In the genomic region with DNA sequence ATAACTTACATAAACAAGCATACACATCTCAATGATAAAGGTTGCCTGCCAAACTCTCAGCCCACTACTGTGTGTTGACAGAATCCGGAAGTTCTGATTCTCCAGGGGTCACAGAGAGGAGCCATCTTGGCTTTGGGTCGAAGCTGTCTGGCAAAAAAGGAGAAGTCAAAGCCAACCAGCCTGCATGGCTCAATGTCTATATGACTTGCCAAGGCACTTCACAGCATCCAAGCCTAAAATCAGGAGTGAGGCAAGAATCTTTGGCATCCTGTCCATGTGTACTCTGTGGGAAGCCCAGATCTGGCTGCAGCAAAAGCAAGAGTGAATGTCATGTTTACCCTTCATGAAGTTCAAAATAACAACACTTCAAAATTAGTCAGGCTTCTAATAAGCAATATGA, we compare ENCODE assay signal across 16 mouse cellular contexts.
A peak's percentile ranks its signal among the peaks of the same experiment; 100 is the strongest.
DNase-seq lines count a peak whose midpoint lies in the region; ATAC-seq and TF ChIP-seq lines count a peak whose summit lies in the region.
"Had no signal": no experiment of that assay in that cellular context is flagged by ENCODE, and none has a peak within 500 bp of the region (broad histone marks: within the 10 kb centered on the region; RNA-seq: fewer than 3 reads in every experiment).

No protein-coding gene starts in this region.

- no peak overlapping the region for H3K4me3 ChIP-seq in hindbrain, postnatal 0 days (ENCODE audit: low read length)
- no peak overlapping the region for H3K4me3 ChIP-seq in hindbrain, embryonic 16.5 days (ENCODE audit: low read length)
- H3K4me3 ChIP-seq: gastrocnemius, adult 2 months; liver, embryonic 13.5 days; midbrain, embryonic 12.5 days; neural tube, embryonic 12.5 days had no signal

- H3K27me3 ChIP-seq in hindbrain, postnatal 0 days (ENCODE audit: insufficient read depth, low read length), result no peaks in the 10 kb centered on the region
- H3K27me3 ChIP-seq in hindbrain, embryonic 16.5 days (replicated peaks; ENCODE audit: control insufficient read depth, insufficient read depth, low read length), result no peaks in the 10 kb centered on the region
- H3K27me3 ChIP-seq: liver, embryonic 13.5 days; midbrain, embryonic 12.5 days; neural tube, embryonic 12.5 days; Patski had no signal

- no peak for TF ChIP-seq CTCF in hindbrain, postnatal 0 days (IDR thresholded peaks at IDR 0.05; ENCODE audit: low read depth)

- peak; percentile 35; the same call in 1 of the 2 replicates for ATAC-seq in hindbrain, postnatal 0 days
- no peak for ATAC-seq in hindbrain, embryonic 16.5 days
- ATAC-seq in frontal cortex, adult (ENCODE audit: low TSS enrichment), result no peak
- ATAC-seq: intestine, postnatal 0 days; Patski had no signal

- H3K27ac ChIP-seq in hindbrain, postnatal 0 days, result no peak overlapping the region
- no peak overlapping the region for H3K27ac ChIP-seq in hindbrain, embryonic 16.5 days (ENCODE audit: low read depth, low read length)
- H3K27ac ChIP-seq: gastrocnemius, adult 2 months; liver, embryonic 13.5 days; midbrain, embryonic 12.5 days; neural tube, embryonic 12.5 days had no signal

- no peaks in the 10 kb centered on the region for H3K36me3 ChIP-seq in hindbrain, postnatal 0 days (ENCODE audit: insufficient read depth, low read length)
- no peaks in the 10 kb centered on the region for H3K36me3 ChIP-seq in hindbrain, embryonic 16.5 days (ENCODE audit: control insufficient read depth, insufficient read depth, low read length)
- H3K36me3 ChIP-seq: liver, embryonic 13.5 days; midbrain, embryonic 12.5 days; neural tube, embryonic 12.5 days had no signal

- WGBS in hindbrain, postnatal 0 days, result 58% methylated on average over 2 of the region's 2 CpGs
- WGBS in hindbrain, embryonic 16.5 days, result 72% methylated on average over 2 of the region's 2 CpGs

- no peak overlapping the region for H3K9ac ChIP-seq in hindbrain, postnatal 0 days (replicated peaks; ENCODE audit: low read length)
- H3K9ac ChIP-seq in hindbrain, embryonic 16.5 days (ENCODE audit: low read depth, low read length), result no peak overlapping the region
- H3K9ac ChIP-seq: liver, embryonic 13.5 days; midbrain, embryonic 12.5 days; neural tube, embryonic 12.5 days had no signal

- peak; percentile 44 for DNase-seq in hindbrain, postnatal 0 days (ENCODE audit: low spot score)
- peak; percentile 42 for DNase-seq in cerebellum, adult 11-12 months
- peak; percentile 44 to 58 for DNase-seq in cerebellum, postnatal 25 days
- peak; percentile 45 for DNase-seq in lung, postnatal 10 days
- no peak for DNase-seq in spleen, adult 18-20 months
- DNase-seq in left cerebral cortex, adult 8-10 months (ENCODE audit: low spot score in 2 of 2), result no peak
- DNase-seq: adrenal gland, postnatal 25 days; gastrocnemius, adult 2 months; liver, embryonic 13.5 days; right cerebral cortex, adult 18-20 months had no signal

- no peaks in the 10 kb centered on the region for H3K9me3 ChIP-seq in hindbrain, postnatal 0 days (ENCODE audit: low read length)
- H3K9me3 ChIP-seq in hindbrain, embryonic 16.5 days (ENCODE audit: control insufficient read depth, low read length), result no peaks in the 10 kb centered on the region
- H3K9me3 ChIP-seq: liver, embryonic 13.5 days; midbrain, embryonic 12.5 days; neural tube, embryonic 12.5 days had no signal

- H3K4me2 ChIP-seq in hindbrain, postnatal 0 days (ENCODE audit: low read depth, low read length), result no peak overlapping the region
- no peak overlapping the region for H3K4me2 ChIP-seq in hindbrain, embryonic 16.5 days (ENCODE audit: low read length)
- H3K4me2 ChIP-seq: liver, embryonic 13.5 days; midbrain, embryonic 12.5 days; neural tube, embryonic 12.5 days had no signal

- H3K4me1 ChIP-seq in hindbrain, postnatal 0 days (ENCODE audit: insufficient read depth, low read length), result no peaks in the 10 kb centered on the region
- H3K4me1 ChIP-seq in hindbrain, embryonic 16.5 days (ENCODE audit: control insufficient read depth, insufficient read depth, low read depth, low read length), result no peaks in the 10 kb centered on the region
- H3K4me1 ChIP-seq: liver, embryonic 13.5 days; midbrain, embryonic 12.5 days; neural tube, embryonic 12.5 days had no signal

Comparison
In these comparisons a context has a peak if more than half of its experiments do, and no peak if none do; other contexts are left out.
1. DNase-seq: peak in hindbrain, postnatal 0 days (single experiment), cerebellum, adult 11-12 months (single experiment), cerebellum, postnatal 25 days (2 of 2) and lung, postnatal 10 days (single experiment); none in spleen, adult 18-20 months (0 of 2) and left cerebral cortex, adult 8-10 months (0 of 2).